Mouse (Mus musculus) neural tube, embryonic 12.5 days (tissue): ENCODE measurements around the gene Myo1b. TPM values are rescaled to one million over a fixed set of nuclear protein-coding genes. Genes with fewer than 3 reads are reported as not detected.
A peak's percentile ranks its signal among the peaks of the same experiment; 100 is the strongest.

Experiments
- ATAC-seq: fragments of 200-750 bp; cut with Nextera tagmentation; 2 replicates; pipeline ENCODE4 v1.8.0; 2017; ENCODE audit warnings: low read depth, mild to moderate bottlenecking, moderate TSS enrichment, moderate library complexity; ENCODE audit not compliant: low FRiP score
- H3K27ac ChIP-seq: fragments of 300-500 bp; sonication (generic); 2 replicates; pipeline ENCODE4 v1.5.1; 2016
- H3K27me3 ChIP-seq: fragments of 300-500 bp; sonication (generic); replicated peaks from 2 replicates; pipeline ENCODE4 v1.6.1; 2016; ENCODE audit warnings: mild to moderate bottlenecking
- H3K36me3 ChIP-seq: fragments of 300-500 bp; sonication (generic); 2 replicates; pipeline ENCODE4 v1.6.1; 2016; ENCODE audit warnings: mild to moderate bottlenecking
- H3K4me1 ChIP-seq: fragments of 300-500 bp; sonication (generic); 2 replicates; pipeline ENCODE4 v1.6.1; 2016
- H3K4me2 ChIP-seq: fragments of 300-500 bp; sonication (generic); replicated peaks from 2 replicates; pipeline ENCODE4 v1.6.1; 2016; ENCODE audit warnings: mild to moderate bottlenecking
- H3K4me3 ChIP-seq: fragments of 300-500 bp; sonication (generic); 2 replicates; pipeline ENCODE4 v1.5.1; 2016
- H3K9ac ChIP-seq: fragments of 300-500 bp; sonication (generic); 2 replicates; pipeline ENCODE4 v1.6.1; 2016; ENCODE audit warnings: mild to moderate bottlenecking
- H3K9me3 ChIP-seq: fragments of 300-500 bp; sonication (generic); 2 replicates; pipeline ENCODE4 v1.6.1; 2016; ENCODE audit warnings: mild to moderate bottlenecking
- WGBS: fragments of 180-500 bp; shearing (Covaris S2); methylation state at CpG from one replicate; pipeline ENCODE4 v1.1.7; 2016; 5-methylcytosine and 5-hydroxymethylcytosine counted together
- polyA plus RNA-seq: library from polyadenylated mRNA; unstranded; fragments of >200 nt; fragmentation: Nextera tagmentation; extraction: Ambion mirVana; gene quantifications from 2 replicates; pipeline ENCODE4 v1.2.1, GENCODE M21; 2016

Myo1b gene
- polyA plus RNA-seq, 1 experiment from 2014 or later, result 119 TPM

- 93% methylated on average over 9 of the region's 9 CpGs for WGBS
- H3K27ac ChIP-seq, result no peak overlapping the region
Observed at GRCm38 (mm10) chr1:51829353-51829752, 86.5 kb downstream of the Myo1b start.

GRCm38 (mm10) chr1:51822531-51822930, 93.3 kb downstream of the Myo1b start:
- Histone ChIP-seq H3K27ac (no peak overlapping the region), H3K9me3 (no peaks in the 10 kb centered on the region), H3K27me3 (no peaks in the 10 kb centered on the region), H3K4me3 (no peak overlapping the region), H3K9ac (no peak overlapping the region), H3K4me1 (no peaks in the 10 kb centered on the region; the same call in 1 of the 2 replicates), H3K4me2 (no peak overlapping the region), H3K36me3 (no peaks in the 10 kb centered on the region; the same call in 1 of the 2 replicates)
- 84% methylated on average over 4 of the region's 4 CpGs for WGBS
- ATAC-seq, result no peak

More at GRCm38 (mm10) chr1:51829353-51829752, 86.5 kb downstream of the Myo1b start:
- H3K27me3 ChIP-seq, result no peaks in the 10 kb centered on the region
- H3K9me3 ChIP-seq, result no peaks in the 10 kb centered on the region
- no peak overlapping the region for H3K4me3 ChIP-seq
- no peaks in the 10 kb centered on the region; the same call in 1 of the 2 replicates for H3K4me1 ChIP-seq
- H3K9ac ChIP-seq, result no peak overlapping the region
- H3K36me3 ChIP-seq, result peaks cover 14% of the 10 kb centered on the region
- H3K4me2 ChIP-seq, result no peak overlapping the region
- ATAC-seq, result no peak

GRCm38 (mm10) chr1:51821701-51822495, 94.0 kb downstream of the Myo1b start:
- Histone ChIP-seq H3K4me3 (no peak overlapping the region), H3K27me3 (no peaks in the 10 kb centered on the region), H3K4me1 (no peaks in the 10 kb centered on the region; the same call in 1 of the 2 replicates), H3K4me2 (no peak overlapping the region), H3K36me3 (no peaks in the 10 kb centered on the region; the same call in 1 of the 2 replicates), H3K9ac (no peak overlapping the region), H3K9me3 (no peaks in the 10 kb centered on the region), H3K27ac (no peak overlapping the region)
- ATAC-seq, result no peak
- 84% methylated on average over 13 of the region's 13 CpGs for WGBS

GRCm38 (mm10) chr1:51820520-51820919, 95.4 kb downstream of the Myo1b start:
- no peak for ATAC-seq
- H3K9me3 ChIP-seq, result no peaks in the 10 kb centered on the region
- no peaks in the 10 kb centered on the region; the same call in 1 of the 2 replicates for H3K36me3 ChIP-seq
- 97% methylated on average over 6 of the region's 6 CpGs for WGBS
- H3K27ac ChIP-seq, result no peak overlapping the region
- no peak overlapping the region for H3K4me2 ChIP-seq
- no peaks in the 10 kb centered on the region for H3K27me3 ChIP-seq
- H3K9ac ChIP-seq, result no peak overlapping the region
- no peak overlapping the region for H3K4me3 ChIP-seq
- H3K4me1 ChIP-seq, result peaks cover 2% of the 10 kb centered on the region; the same call in 1 of the 2 replicates

- WGBS, result 89% methylated on average over 7 of the region's 7 CpGs
- no peaks in the 10 kb centered on the region for H3K27me3 ChIP-seq
- H3K27ac ChIP-seq, result no peak overlapping the region
- no peak overlapping the region for H3K4me2 ChIP-seq
- ATAC-seq, result no peak
- no peak overlapping the region for H3K9ac ChIP-seq
- H3K9me3 ChIP-seq, result no peaks in the 10 kb centered on the region
- no peaks in the 10 kb centered on the region; the same call in 1 of the 2 replicates for H3K36me3 ChIP-seq
- no peak overlapping the region for H3K4me3 ChIP-seq
- peaks cover 7% of the 10 kb centered on the region for H3K4me1 ChIP-seq
Observed at GRCm38 (mm10) chr1:51820013-51820441, 95.8 kb downstream of the Myo1b start.

GRCm38 (mm10) chr1:51815636-51816035, 100.2 kb downstream of the Myo1b start:
- no peak overlapping the region for H3K9ac ChIP-seq
- no peak overlapping the region for H3K4me3 ChIP-seq
- H3K27ac ChIP-seq, result no peak overlapping the region
- no peaks in the 10 kb centered on the region for H3K9me3 ChIP-seq
- no peak for ATAC-seq
- H3K27me3 ChIP-seq, result no peaks in the 10 kb centered on the region
- H3K4me1 ChIP-seq, result peaks cover 10% of the 10 kb centered on the region; the same call in 1 of the 2 replicates
- no peak overlapping the region for H3K4me2 ChIP-seq
- H3K36me3 ChIP-seq, result no peaks in the 10 kb centered on the region; the same call in 1 of the 2 replicates
- WGBS, result 62% methylated on average over 1 of the region's 1 CpGs

DNA sequence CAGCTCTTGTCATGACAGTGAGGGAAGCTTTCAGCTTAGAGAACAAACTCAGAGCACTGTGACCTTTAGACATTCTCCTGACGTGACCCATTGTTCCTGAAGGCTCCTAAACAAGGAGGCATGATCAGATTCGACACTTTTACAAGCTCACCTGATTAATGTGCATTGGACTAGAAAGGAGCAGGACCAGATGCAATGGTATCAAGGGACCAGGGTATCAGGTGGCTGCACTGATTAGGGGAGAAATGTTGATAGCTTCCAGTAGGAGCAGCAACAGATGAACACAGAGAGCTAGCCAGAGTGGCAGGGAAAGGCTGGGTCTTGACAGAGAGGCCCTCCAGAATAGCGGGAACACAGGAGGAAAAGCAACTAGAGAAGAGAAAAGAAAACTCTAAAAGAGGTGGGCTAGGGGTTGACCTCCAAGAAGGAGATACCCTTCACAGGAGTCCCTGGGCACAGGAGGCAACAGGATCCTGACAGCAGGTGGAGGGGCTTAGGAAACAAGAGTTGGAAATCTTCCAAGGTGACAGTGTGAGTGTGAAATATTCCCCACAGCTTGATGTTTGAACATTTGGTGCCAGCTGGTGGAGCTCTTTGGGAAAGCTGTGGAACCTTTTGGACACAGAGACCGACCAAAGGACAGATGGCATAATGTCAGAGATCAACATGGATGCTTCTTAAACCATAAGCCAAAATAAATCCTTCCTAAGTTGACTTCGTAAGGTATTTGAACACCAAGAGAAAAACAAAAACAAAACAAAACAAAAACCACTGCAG, 100.8 kb downstream of the Myo1b start:
- H3K4me1 ChIP-seq, result peaks cover 10% of the 10 kb centered on the region; the same call in 1 of the 2 replicates
- no peaks in the 10 kb centered on the region for H3K9me3 ChIP-seq
- WGBS, result 55% methylated on average over 5 of the region's 5 CpGs
- H3K9ac ChIP-seq, result no peak overlapping the region
- no peak overlapping the region for H3K27ac ChIP-seq
- 0 out of 2 replicates have a peak, but pooled peaks have one; percentile 59 for ATAC-seq
- H3K4me3 ChIP-seq, result no peak overlapping the region
- H3K4me2 ChIP-seq, result no peak overlapping the region
- H3K27me3 ChIP-seq, result no peaks in the 10 kb centered on the region
- no peaks in the 10 kb centered on the region; the same call in 1 of the 2 replicates for H3K36me3 ChIP-seq

- Histone ChIP-seq H3K36me3 (no peaks in the 10 kb centered on the region; the same call in 1 of the 2 replicates), H3K9ac (no peak overlapping the region), H3K4me2 (no peak overlapping the region), H3K27ac (no peak overlapping the region), H3K4me3 (no peak overlapping the region), H3K4me1 (no peaks in the 10 kb centered on the region), H3K27me3 (no peaks in the 10 kb centered on the region), H3K9me3 (no peaks in the 10 kb centered on the region)
- no peak for ATAC-seq
- 87% methylated on average over 10 of the region's 10 CpGs for WGBS
Observed at GRCm38 (mm10) chr1:51808847-51809246, 107.0 kb downstream of the Myo1b start.

- H3K36me3 ChIP-seq, result peaks cover 5% of the 10 kb centered on the region; the same call in 1 of the 2 replicates
- no peak overlapping the region for H3K27ac ChIP-seq
- H3K4me3 ChIP-seq, result no peak overlapping the region
- no peaks in the 10 kb centered on the region for H3K4me1 ChIP-seq
- H3K9ac ChIP-seq, result no peak overlapping the region
- H3K4me2 ChIP-seq, result no peak overlapping the region
- no peak for ATAC-seq
- no peaks in the 10 kb centered on the region for H3K27me3 ChIP-seq
- H3K9me3 ChIP-seq, result no peaks in the 10 kb centered on the region
- 83% methylated on average over 1 of the region's 1 CpGs for WGBS
Observed at GRCm38 (mm10) chr1:51808228-51808627, 107.6 kb downstream of the Myo1b start.

DNA sequence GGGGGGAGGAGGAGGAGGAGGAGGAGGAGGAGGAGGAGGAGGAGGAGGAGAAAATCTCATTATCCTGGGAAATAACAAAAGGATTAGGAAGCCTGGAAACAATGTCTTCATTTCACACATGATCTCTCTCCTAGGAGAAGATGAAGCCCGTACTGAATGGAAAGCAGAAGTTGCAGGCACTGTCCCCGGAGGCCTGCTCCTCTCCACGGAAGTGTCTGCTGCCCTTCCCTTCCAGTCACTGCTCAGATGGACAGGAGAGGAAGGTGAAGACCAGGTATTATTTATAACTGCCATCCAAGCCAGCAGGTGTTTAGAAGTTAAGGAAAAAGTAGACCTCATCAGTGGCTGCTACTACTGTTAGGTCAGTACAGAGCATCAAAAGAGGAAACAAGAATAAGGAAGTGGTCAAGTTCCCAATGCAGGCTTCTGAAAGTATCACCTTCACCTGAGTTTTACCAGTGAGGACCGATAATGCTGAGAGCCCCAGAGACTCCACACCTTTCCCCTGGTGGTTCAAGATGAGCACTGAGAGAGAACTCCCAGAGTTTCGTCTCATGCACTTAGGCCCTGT, 110.7 kb downstream of the Myo1b start:
- H3K4me2 ChIP-seq, result no peak overlapping the region
- no peak overlapping the region for H3K27ac ChIP-seq
- H3K27me3 ChIP-seq, result no peaks in the 10 kb centered on the region
- H3K36me3 ChIP-seq, result peaks cover 7% of the 10 kb centered on the region; the same call in 1 of the 2 replicates
- no peak overlapping the region for H3K4me3 ChIP-seq
- H3K4me1 ChIP-seq, result no peaks in the 10 kb centered on the region
- 50% methylated on average over 5 of the region's 5 CpGs for WGBS
- no peaks in the 10 kb centered on the region for H3K9me3 ChIP-seq
- H3K9ac ChIP-seq, result no peak overlapping the region
- ATAC-seq, result no peak

DNA sequence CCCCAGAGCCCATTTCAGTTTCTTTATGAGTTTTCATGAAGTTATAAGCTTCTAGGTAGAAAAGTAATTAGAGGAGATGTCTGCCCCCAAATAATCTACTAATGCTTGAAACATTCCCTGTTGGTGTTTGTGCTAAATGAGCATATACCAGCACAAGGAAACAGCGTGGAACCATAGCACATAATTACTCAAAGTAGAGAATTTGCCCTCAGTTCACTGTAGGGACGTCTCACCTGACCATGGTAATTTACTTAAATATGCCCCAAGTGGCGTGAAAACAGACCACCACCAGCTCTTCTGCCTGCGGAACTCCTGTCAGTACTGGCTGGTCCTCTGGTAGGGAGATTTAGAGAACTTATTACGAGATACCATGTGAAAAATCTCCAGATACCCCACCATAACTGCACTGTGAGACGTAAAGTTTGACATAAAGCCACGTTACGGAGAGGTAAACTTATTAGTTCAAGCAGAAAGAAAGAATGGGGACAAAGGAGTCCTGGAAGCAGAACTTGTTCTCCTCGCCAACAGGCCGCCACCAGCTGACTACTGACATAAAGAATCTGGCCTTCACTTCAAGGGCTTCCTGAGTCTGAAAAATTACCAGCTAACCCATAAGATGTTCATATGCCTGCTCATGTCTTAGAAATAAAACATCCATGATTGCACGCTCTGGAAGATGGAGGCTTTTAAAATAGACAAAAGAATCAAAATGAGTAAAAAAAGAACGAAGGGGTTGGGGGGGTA, 111.4 kb downstream of the Myo1b start:
- peaks cover 10% of the 10 kb centered on the region; the same call in 1 of the 2 replicates for H3K36me3 ChIP-seq
- WGBS, result 60% methylated on average over 12 of the region's 12 CpGs
- no peak overlapping the region for H3K27ac ChIP-seq
- H3K4me1 ChIP-seq, result no peaks in the 10 kb centered on the region
- no peaks in the 10 kb centered on the region for H3K9me3 ChIP-seq
- no peak overlapping the region for H3K4me2 ChIP-seq
- H3K27me3 ChIP-seq, result no peaks in the 10 kb centered on the region
- no peak for ATAC-seq
- H3K9ac ChIP-seq, result no peak overlapping the region
- no peak overlapping the region for H3K4me3 ChIP-seq
